Comparison of ENCODE assay signal across 10 mouse cellular contexts in genomic region chr13:73502719-73503118, GRCm38 (mm10). TPM values are rescaled to one million over a fixed set of nuclear protein-coding genes. Genes with fewer than 3 reads are reported as not detected.
DNase-seq lines count a peak whose midpoint lies in the region; ATAC-seq and TF ChIP-seq lines count a peak whose summit lies in the region.
"Had no signal": no experiment of that assay in that cellular context is flagged by ENCODE, and none has a peak within 500 bp of the region (broad histone marks: within the 10 kb centered on the region; RNA-seq: fewer than 3 reads in every experiment).

No protein-coding gene starts in this region.

- no peak for TF ChIP-seq EP300 in liver, postnatal 0 days (IDR thresholded peaks at IDR 0.05; ENCODE audit: low read depth)

- no peaks in the 10 kb centered on the region for H3K9me3 ChIP-seq in intestine, postnatal 0 days (ENCODE audit: control insufficient read depth)
- H3K9me3 ChIP-seq in intestine, embryonic 15.5 days, result no peaks in the 10 kb centered on the region
- no peaks in the 10 kb centered on the region for H3K9me3 ChIP-seq in liver, postnatal 0 days (ENCODE audit: low read length)
- H3K9me3 ChIP-seq: heart, embryonic 15.5 days had no signal

- ATAC-seq in intestine, postnatal 0 days, result no peak
- ATAC-seq in intestine, embryonic 15.5 days, result no peak
- no peak for ATAC-seq in liver, postnatal 0 days

- no peak overlapping the region for H3K27ac ChIP-seq in intestine, postnatal 0 days (ENCODE audit: low read depth, low read length)
- no peak overlapping the region for H3K27ac ChIP-seq in intestine, embryonic 15.5 days
- H3K27ac ChIP-seq in liver, postnatal 0 days (ENCODE audit: low read depth), result no peak overlapping the region
- H3K27ac ChIP-seq: heart, embryonic 15.5 days; macrophage had no signal

- no peaks in the 10 kb centered on the region for H3K27me3 ChIP-seq in intestine, postnatal 0 days (replicated peaks; ENCODE audit: control insufficient read depth, insufficient read depth, low read length)
- no peaks in the 10 kb centered on the region for H3K27me3 ChIP-seq in intestine, embryonic 15.5 days (replicated peaks)
- no peaks in the 10 kb centered on the region for H3K27me3 ChIP-seq in liver, postnatal 0 days (ENCODE audit: insufficient read depth, low read length)
- H3K27me3 ChIP-seq: heart, embryonic 15.5 days had no signal

- no peak overlapping the region for H3K9ac ChIP-seq in intestine, postnatal 0 days (ENCODE audit: low read depth, low read length)
- H3K9ac ChIP-seq in intestine, embryonic 15.5 days, result no peak overlapping the region
- H3K9ac ChIP-seq in liver, postnatal 0 days (replicated peaks), result no peak overlapping the region
- H3K9ac ChIP-seq: heart, embryonic 15.5 days had no signal

- peak; percentile 45 for DNase-seq in CD4-positive helper T cell, adult 2 months (ENCODE audit: low read depth, low spot score)
- DNase-seq in ZHBTc4 (ENCODE audit: low read depth, low spot score), result peak; percentile 50
- DNase-seq in liver, postnatal 0 days, result no peak
- DNase-seq in frontal cortex, postnatal 36 days (ENCODE audit: low spot score in 2 of 2), result no peak
- DNase-seq in frontal cortex, postnatal 25 days (ENCODE audit: low spot score in 2 of 2), result no peak
- no peak for DNase-seq in cerebellum, adult 9-11 months

- peak; percentile 60 for TF ChIP-seq CTCF in intestine, postnatal 0 days (IDR thresholded peaks at IDR 0.05; ENCODE audit: low read depth)
- TF ChIP-seq CTCF in liver, postnatal 0 days (IDR thresholded peaks at IDR 0.05; ENCODE audit: low read depth), result peak; percentile 61

- H3K4me2 ChIP-seq in intestine, postnatal 0 days (replicated peaks; ENCODE audit: low read depth), result no peak overlapping the region
- H3K4me2 ChIP-seq in intestine, embryonic 15.5 days (replicated peaks), result no peak overlapping the region
- H3K4me2 ChIP-seq in liver, postnatal 0 days (ENCODE audit: low read depth, low read length), result no peak overlapping the region
- H3K4me2 ChIP-seq: heart, embryonic 15.5 days had no signal

- H3K36me3 ChIP-seq in intestine, postnatal 0 days (ENCODE audit: control insufficient read depth, insufficient read depth), result peaks cover 7% of the 10 kb centered on the region
- 0 out of 2 replicates have a peak, but pooled peaks cover 6% of the 10 kb centered on the region for H3K36me3 ChIP-seq in intestine, embryonic 15.5 days
- H3K36me3 ChIP-seq in liver, postnatal 0 days (replicated peaks; ENCODE audit: insufficient read depth, low read length), result peaks cover 69% of the 10 kb centered on the region

- 62% methylated on average over 2 of the region's 2 CpGs for WGBS in intestine, postnatal 0 days
- WGBS in intestine, embryonic 15.5 days, result 63% methylated on average over 2 of the region's 2 CpGs
- WGBS in liver, postnatal 0 days (ENCODE audit: insufficient replicate concordance), result 53% methylated on average over 2 of the region's 2 CpGs

- H3K4me3 ChIP-seq in intestine, postnatal 0 days (ENCODE audit: low read depth, low read length), result no peak overlapping the region
- no peak overlapping the region for H3K4me3 ChIP-seq in intestine, embryonic 15.5 days (replicated peaks)
- H3K4me3 ChIP-seq in liver, postnatal 0 days (ENCODE audit: low read depth, low read length), result no peak overlapping the region
- H3K4me3 ChIP-seq: heart, embryonic 15.5 days had no signal

- H3K4me1 ChIP-seq in intestine, postnatal 0 days (replicated peaks; ENCODE audit: control insufficient read depth, insufficient read depth, low read length), result no peaks in the 10 kb centered on the region
- no peaks in the 10 kb centered on the region for H3K4me1 ChIP-seq in intestine, embryonic 15.5 days (replicated peaks)
- peaks cover 24% of the 10 kb centered on the region for H3K4me1 ChIP-seq in liver, postnatal 0 days (ENCODE audit: insufficient read depth)
- H3K4me1 ChIP-seq: heart, embryonic 15.5 days had no signal

RNA-seq across cellular contexts. Expression of gene Slc6a3, which starts 33.8 kb away (rescaled TPM):
- polyA plus RNA-seq in intestine, postnatal 0 days (2015; fragmentation: Nextera tagmentation; extraction: Ambion mirVana), result 4.3 and 5.0 TPM in 2 replicates
- polyA plus RNA-seq in intestine, embryonic 15.5 days (2015; fragmentation: Nextera tagmentation; extraction: Ambion mirVana), result 0.34 and 0.41 TPM in 2 replicates
- 0.22 and 0.34 TPM in 2 replicates for polyA plus RNA-seq in liver, postnatal 0 days (2015; fragmentation: Nextera tagmentation; extraction: Ambion mirVana)
- polyA plus RNA-seq: macrophage had no signal

RNA-seq across cellular contexts. Expression of gene Lpcat1, which starts 35.7 kb away (rescaled TPM):
- 8.2 and 8.4 TPM in 2 replicates for polyA plus RNA-seq in intestine, postnatal 0 days (2015; fragmentation: Nextera tagmentation; extraction: Ambion mirVana)
- 19.8 and 22.5 TPM in 2 replicates for polyA plus RNA-seq in intestine, embryonic 15.5 days (2015; fragmentation: Nextera tagmentation; extraction: Ambion mirVana)
- polyA plus RNA-seq in liver, postnatal 0 days (2015; fragmentation: Nextera tagmentation; extraction: Ambion mirVana), result 31.0 and 32.4 TPM in 2 replicates

Comparison
In these comparisons a context has a peak if more than half of its experiments do, and no peak if none do; other contexts are left out.
1. DNase-seq: peak in CD4-positive helper T cell, adult 2 months (single experiment) and ZHBTc4 (single experiment); none in liver, postnatal 0 days (single experiment), frontal cortex, postnatal 36 days (0 of 2), frontal cortex, postnatal 25 days (0 of 2) and cerebellum, adult 9-11 months (single experiment).